Mouse (Mus musculus): ENCODE measurements around the gene Ccl26. TPM values are rescaled to one million over a fixed set of nuclear protein-coding genes. Genes with fewer than 3 reads are reported as not detected.

The Ccl26 gene
- polyA plus RNA-seq, 1 experiment from 2014 or later = not detected

Other genes starting within 250 kb of the Ccl26 start
- gene Fkbp6, start 213.5 kb downstream of the Ccl26 start, polyA plus RNA-seq (2015; fragmentation: Nextera tagmentation; extraction: Ambion mirVana) = not detected in 2 replicates
- not detected in 2 replicates for gene Trim50, start 210.3 kb downstream of the Ccl26 start, polyA plus RNA-seq (2015; fragmentation: Nextera tagmentation; extraction: Ambion mirVana)
- 12.1 and 14.4 TPM in 2 replicates for gene Nsun5, start 193.6 kb downstream of the Ccl26 start, polyA plus RNA-seq (2015; fragmentation: Nextera tagmentation; extraction: Ambion mirVana)
- gene Pom121, start 169.0 kb downstream of the Ccl26 start, polyA plus RNA-seq (2015; fragmentation: Nextera tagmentation; extraction: Ambion mirVana) = 4.5 and 5.0 TPM in 2 replicates
- 3.3 and 3.9 TPM in 2 replicates for gene Hip1, start 18.4 kb downstream of the Ccl26 start, polyA plus RNA-seq (2015; fragmentation: Nextera tagmentation; extraction: Ambion mirVana)
- 17.1 and 19.9 TPM in 2 replicates for gene Ccl24, start 9.5 kb upstream of the Ccl26 start, polyA plus RNA-seq (2015; fragmentation: Nextera tagmentation; extraction: Ambion mirVana)
- gene Rhbdd2, start 69.0 kb upstream of the Ccl26 start, polyA plus RNA-seq (2015; fragmentation: Nextera tagmentation; extraction: Ambion mirVana) = 7.8 and 10.5 TPM in 2 replicates
- 46.9 and 53.1 TPM in 2 replicates for gene Por, start 106.5 kb upstream of the Ccl26 start, polyA plus RNA-seq (2015; fragmentation: Nextera tagmentation; extraction: Ambion mirVana)
- gene Tmem120a, start 180.9 kb upstream of the Ccl26 start, polyA plus RNA-seq (2015; fragmentation: Nextera tagmentation; extraction: Ambion mirVana) = 17.8 and 18.2 TPM in 2 replicates
- 0.13 TPM in 1 of 2 replicates, not detected in the other for gene Styxl1, start 214.8 kb upstream of the Ccl26 start, polyA plus RNA-seq (2015; fragmentation: Nextera tagmentation; extraction: Ambion mirVana)
- gene Mdh2, start 214.9 kb upstream of the Ccl26 start, polyA plus RNA-seq (2015; fragmentation: Nextera tagmentation; extraction: Ambion mirVana) = 279 and 280 TPM in 2 replicates
- gene Srrm3, start 243.3 kb upstream of the Ccl26 start, polyA plus RNA-seq (2015; fragmentation: Nextera tagmentation; extraction: Ambion mirVana) = not detected in 2 replicates

Data from liver, embryonic 16.5 days (tissue).